Mouse (Mus musculus) lung, postnatal 25 days (tissue): ENCODE results near the gene Tas2r131.
"Not testable (repeated sequence)": the region's sequence is repeated elsewhere in the genome, so short reads cannot be mapped to it uniquely, and the experiment has no call there.

Source experiments
- DNase-seq: peaks from one replicate; pipeline ENCODE4 v3.0.0; 2022; ENCODE audit warnings: low spot score

Tas2r131 gene

DNA sequence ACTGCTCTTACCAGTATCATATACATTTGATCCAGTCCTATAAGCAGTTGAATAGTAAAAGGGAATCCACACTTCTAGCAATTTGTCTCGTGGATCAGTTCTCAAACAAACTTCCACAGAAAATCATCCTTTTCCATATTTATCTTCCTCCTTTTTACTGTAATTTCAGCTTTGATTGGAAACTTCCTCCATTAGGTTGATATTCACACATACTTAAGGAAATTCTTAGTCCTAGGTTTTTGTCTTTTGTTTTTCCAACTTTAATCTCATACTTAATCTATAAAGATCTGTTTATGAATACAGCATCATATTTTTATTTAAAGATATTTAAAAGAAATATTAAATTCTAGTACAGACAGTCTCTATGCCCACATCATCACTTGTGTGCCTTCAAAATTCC, at the start of gene Tas2r131:
Gene Tas2r131 (minus strand): TSS at position 101 of the 400 bp plus-strand sequence.
- no peak for DNase-seq

DNA sequence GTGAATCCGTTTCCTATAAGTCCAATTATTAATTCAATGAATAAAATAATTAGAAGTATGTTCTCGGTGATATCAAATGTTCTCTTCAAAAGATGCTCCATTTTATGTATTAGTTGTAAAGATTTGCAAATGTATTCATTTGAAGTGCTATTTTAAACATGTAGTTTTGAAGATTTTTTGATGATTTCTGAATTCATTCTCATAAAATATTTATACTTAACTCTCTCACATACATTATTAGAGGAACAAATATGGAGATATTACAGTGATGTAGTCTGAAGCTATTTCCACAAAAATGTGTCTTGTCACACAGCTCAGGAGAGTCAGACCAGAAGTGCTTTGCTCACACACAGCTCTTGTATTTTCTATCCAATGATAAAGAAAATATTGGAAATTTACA, 23.1 kb upstream of the Tas2r131 start, which contains the start of gene Tas2r109:
Gene Tas2r109 (minus strand): TSS at position 101 of the 400 bp plus-strand sequence.
- no peak for DNase-seq

DNA sequence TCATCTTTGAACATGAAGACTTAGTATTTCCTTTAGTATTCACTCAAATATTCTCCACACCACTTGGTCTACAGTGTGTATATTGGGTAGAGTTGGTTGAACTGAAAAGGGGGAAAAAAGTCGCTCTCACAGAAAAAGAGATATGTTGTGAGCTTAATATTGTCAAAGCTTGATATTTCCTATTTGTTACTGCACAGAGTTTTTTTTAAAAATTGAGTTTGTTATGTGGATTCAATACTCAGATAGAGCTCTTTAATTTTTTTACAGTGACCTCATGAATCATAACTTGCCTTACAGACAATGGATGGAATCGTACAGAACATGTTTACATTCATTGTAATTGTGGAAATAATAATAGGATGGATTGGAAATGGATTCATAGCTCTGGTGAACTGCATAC, 6.9 kb downstream of the Tas2r131 start, which contains the start of gene Tas2r129:
Gene Tas2r129 (plus strand): TSS at position 301 of the 400 bp plus-strand sequence.
- no peak for DNase-seq

DNA sequence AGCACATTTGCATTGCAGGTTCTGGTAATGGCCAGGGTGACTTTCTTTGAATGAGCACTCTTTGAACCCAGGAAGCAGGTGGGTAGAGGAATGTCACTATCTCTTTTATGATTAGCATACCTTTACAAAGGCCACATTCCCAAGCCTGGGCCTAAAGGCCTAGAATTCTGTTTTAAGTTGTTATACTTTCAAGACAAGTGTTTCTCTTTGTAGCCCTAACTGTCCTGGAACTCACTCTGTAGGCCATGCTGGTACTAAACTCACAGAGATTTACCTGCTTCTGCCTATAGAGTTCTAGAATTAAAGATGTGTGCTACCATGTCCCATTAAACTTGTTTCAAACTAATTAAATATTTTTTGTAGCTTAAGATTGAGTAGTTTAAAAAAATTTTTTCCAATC, 16.3 kb downstream of the Tas2r131 start:
- DNase-seq = not testable (repeated sequence)

DNA sequence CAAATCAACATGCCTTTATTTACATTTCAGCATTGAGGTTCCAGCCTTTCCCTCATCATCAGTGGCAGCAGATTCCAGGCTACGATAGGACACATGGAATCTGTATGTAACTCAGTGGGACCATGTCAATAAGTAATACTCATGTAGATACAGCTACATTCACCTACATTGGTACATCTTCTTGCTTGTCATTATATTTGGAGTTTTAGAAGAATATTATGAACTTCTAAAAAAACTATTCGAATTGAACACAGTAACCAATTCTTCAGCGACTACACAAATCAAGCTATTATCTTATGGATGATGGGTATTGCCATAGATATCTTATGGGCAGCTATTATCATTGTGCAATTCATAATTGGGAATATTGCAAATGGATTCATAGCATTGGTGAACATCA, 48.4 kb downstream of the Tas2r131 start, which contains the start of gene Tas2r125:
Gene Tas2r125 (plus strand): TSS at position 301 of the 400 bp plus-strand sequence.
- DNase-seq = no peak
